Mouse (Mus musculus) embryonic facial prominence, embryonic 15.5 days (tissue): ENCODE measurements at regions not wholly inside any gene's neighbourhood (a gene's known extent, or its start where the extent isn't known, plus 50 kb on each side); places are given as distances from the start of the nearest gene placed in this dataset.
A peak's percentile ranks its signal among the peaks of the same experiment; 100 is the strongest.

Experiments
- ATAC-seq: fragments of 200-750 bp; cut with Nextera tagmentation; 2 replicates; pipeline ENCODE4 v1.8.0; 2017; ENCODE audit warnings: low read depth, moderate TSS enrichment; ENCODE audit not compliant: insufficient number of reproducible peaks, low FRiP score, low TSS enrichment
- H3K27ac ChIP-seq: fragments of 300-500 bp; sonication (generic); replicated peaks from 2 replicates; pipeline ENCODE4 v1.5.1; 2015; ENCODE audit warnings: mild to moderate bottlenecking, inconsistent platforms
- H3K27me3 ChIP-seq: fragments of 300-500 bp; sonication (generic); 2 replicates; pipeline ENCODE4 v1.6.1; 2015; ENCODE audit warnings: inconsistent platforms
- H3K36me3 ChIP-seq: fragments of 300-500 bp; sonication (generic); 2 replicates; pipeline ENCODE4 v1.6.1; 2015; ENCODE audit warnings: mild to moderate bottlenecking, inconsistent platforms
- H3K4me1 ChIP-seq: fragments of 300-500 bp; sonication (generic); 2 replicates; pipeline ENCODE4 v1.6.1; 2015; ENCODE audit warnings: inconsistent platforms
- H3K4me2 ChIP-seq: fragments of 300-500 bp; sonication (generic); replicated peaks from 2 replicates; pipeline ENCODE4 v1.6.1; 2015; ENCODE audit warnings: mild to moderate bottlenecking, inconsistent platforms
- H3K4me3 ChIP-seq: fragments of 300-500 bp; sonication (generic); replicated peaks from 2 replicates; pipeline ENCODE4 v1.5.1; 2015; ENCODE audit warnings: mild to moderate bottlenecking, inconsistent platforms
- H3K9ac ChIP-seq: fragments of 300-500 bp; sonication (generic); 2 replicates; pipeline ENCODE4 v1.6.1; 2015; ENCODE audit warnings: inconsistent platforms
- H3K9me3 ChIP-seq: fragments of 300-500 bp; sonication (generic); replicated peaks from 2 replicates; pipeline ENCODE4 v1.6.1; 2016; ENCODE audit warnings: inconsistent platforms
- WGBS: fragments of 180-500 bp; shearing (Covaris S2); methylation state at CpG from one replicate; pipeline ENCODE4 v1.1.7; 2015; 5-methylcytosine and 5-hydroxymethylcytosine counted together

GRCm38 (mm10) chr13:93564902-93565301 is 65.3 kb upstream of the Jmy start:
- WGBS, result 88% methylated on average over 6 of the region's 6 CpGs
- no peak overlapping the region for H3K4me3 ChIP-seq
- no peaks in the 10 kb centered on the region for H3K36me3 ChIP-seq
- H3K27ac ChIP-seq, result no peak overlapping the region
- H3K4me2 ChIP-seq, result no peak overlapping the region
- H3K9ac ChIP-seq, result no peak overlapping the region
- no peak for ATAC-seq
- H3K27me3 ChIP-seq, result no peaks in the 10 kb centered on the region
- no peaks in the 10 kb centered on the region for H3K9me3 ChIP-seq
- H3K4me1 ChIP-seq, result peaks cover 7% of the 10 kb centered on the region; the same call in 1 of the 2 replicates

GRCm38 (mm10) chr13:93564091-93564490 is 64.5 kb upstream of the Jmy start:
- Histone ChIP-seq H3K4me3 (no peak overlapping the region), H3K27me3 (no peaks in the 10 kb centered on the region), H3K9ac (no peak overlapping the region), H3K36me3 (no peaks in the 10 kb centered on the region), H3K9me3 (no peaks in the 10 kb centered on the region), H3K27ac (no peak overlapping the region), H3K4me1 (peaks cover 7% of the 10 kb centered on the region; the same call in 1 of the 2 replicates), H3K4me2 (no peak overlapping the region)
- no peak for ATAC-seq
- WGBS, result 76% methylated on average over 11 of the region's 11 CpGs

- H3K27me3 ChIP-seq, result no peaks in the 10 kb centered on the region
- no peak overlapping the region for H3K9ac ChIP-seq
- no peak overlapping the region for H3K4me3 ChIP-seq
- H3K36me3 ChIP-seq, result no peaks in the 10 kb centered on the region
- ATAC-seq, result no peak
- no peak overlapping the region for H3K4me2 ChIP-seq
- peaks cover 7% of the 10 kb centered on the region; the same call in 1 of the 2 replicates for H3K4me1 ChIP-seq
- WGBS, result 58% methylated on average over 3 of the region's 3 CpGs
- no peak overlapping the region for H3K27ac ChIP-seq
- H3K9me3 ChIP-seq, result no peaks in the 10 kb centered on the region
These were observed 60.7 kb upstream of the Jmy start for GRCm38 (mm10) chr13:93560282-93560681.

- Histone ChIP-seq H3K9me3 (no peaks in the 10 kb centered on the region), H3K27ac (no peak overlapping the region), H3K27me3 (no peaks in the 10 kb centered on the region), H3K36me3 (no peaks in the 10 kb centered on the region), H3K4me1 (peaks cover 7% of the 10 kb centered on the region; the same call in 1 of the 2 replicates), H3K4me2 (no peak overlapping the region), H3K9ac (no peak overlapping the region), H3K4me3 (no peak overlapping the region)
- 87% methylated on average over 9 of the region's 9 CpGs for WGBS
- ATAC-seq, result no peak
These were observed 59.0 kb upstream of the Jmy start for GRCm38 (mm10) chr13:93558603-93559002.

GRCm38 (mm10) chr13:93556119-93556518 is 56.5 kb upstream of the Jmy start:
- H3K4me3 ChIP-seq, result no peak overlapping the region
- WGBS, result 53% methylated on average over 10 of the region's 10 CpGs
- H3K36me3 ChIP-seq, result no peaks in the 10 kb centered on the region
- H3K27me3 ChIP-seq, result no peaks in the 10 kb centered on the region
- no peak overlapping the region for H3K27ac ChIP-seq
- no peak overlapping the region for H3K9ac ChIP-seq
- no peaks in the 10 kb centered on the region for H3K9me3 ChIP-seq
- H3K4me1 ChIP-seq, result peaks cover 6% of the 10 kb centered on the region; the same call in 1 of the 2 replicates
- no peak for ATAC-seq
- no peak overlapping the region for H3K4me2 ChIP-seq

GRCm38 (mm10) chr13:93554901-93555300 is 55.3 kb upstream of the Jmy start:
- no peak overlapping the region for H3K27ac ChIP-seq
- no peak for ATAC-seq
- H3K9ac ChIP-seq, result no peak overlapping the region
- no peak overlapping the region for H3K4me2 ChIP-seq
- H3K27me3 ChIP-seq, result no peaks in the 10 kb centered on the region
- no peaks in the 10 kb centered on the region for H3K9me3 ChIP-seq
- no peaks in the 10 kb centered on the region for H3K36me3 ChIP-seq
- H3K4me1 ChIP-seq, result no peaks in the 10 kb centered on the region
- H3K4me3 ChIP-seq, result no peak overlapping the region
- WGBS, result 52% methylated on average over 2 of the region's 2 CpGs

GRCm38 (mm10) chr13:93553932-93554331 is 54.3 kb upstream of the Jmy start:
- no peak overlapping the region for H3K4me3 ChIP-seq
- no peaks in the 10 kb centered on the region for H3K4me1 ChIP-seq
- ATAC-seq, result no peak
- H3K9ac ChIP-seq, result no peak overlapping the region
- no peaks in the 10 kb centered on the region for H3K36me3 ChIP-seq
- H3K4me2 ChIP-seq, result no peak overlapping the region
- 63% methylated on average over 7 of the region's 7 CpGs for WGBS
- no peaks in the 10 kb centered on the region for H3K9me3 ChIP-seq
- H3K27me3 ChIP-seq, result no peaks in the 10 kb centered on the region
- H3K27ac ChIP-seq, result no peak overlapping the region

- WGBS, result 67% methylated on average over 5 of the region's 5 CpGs
- Histone ChIP-seq H3K4me3 (no peak overlapping the region), H3K27me3 (no peaks in the 10 kb centered on the region), H3K4me1 (no peaks in the 10 kb centered on the region), H3K9ac (no peak overlapping the region), H3K27ac (0 out of 2 replicates have a peak overlapping the region, but pooled peaks have one; percentile 5), H3K9me3 (no peaks in the 10 kb centered on the region), H3K36me3 (no peaks in the 10 kb centered on the region), H3K4me2 (no peak overlapping the region)
- no peak for ATAC-seq
These were observed 53.7 kb upstream of the Jmy start for GRCm38 (mm10) chr13:93553271-93553670.

GRCm38 (mm10) chr13:93550311-93550710 is 50.7 kb upstream of the Jmy start:
- no peaks in the 10 kb centered on the region for H3K36me3 ChIP-seq
- WGBS, result 67% methylated on average over 7 of the region's 7 CpGs
- ATAC-seq, result no peak

More at GRCm38 (mm10) chr13:93550311-93550710, 50.7 kb upstream of the Jmy start:
- Histone ChIP-seq H3K27me3 (no peaks in the 10 kb centered on the region), H3K27ac (no peak overlapping the region), H3K9ac (no peak overlapping the region), H3K4me1 (no peaks in the 10 kb centered on the region), H3K4me3 (no peak overlapping the region), H3K4me2 (no peak overlapping the region), H3K9me3 (no peaks in the 10 kb centered on the region)
